Mouse (Mus musculus) adrenal gland, postnatal 36 days (tissue): ENCODE measurements around the gene Fxyd4. TPM values are rescaled to one million over a fixed set of nuclear protein-coding genes. Genes with fewer than 3 reads are reported as not detected.

Experiments used
- DNase-seq, 2 experiments: peaks; one replicate each; pipeline ENCODE4 v3.0.0; 2021; ENCODE audit warnings: mixed read lengths in 1 of 2
- total RNA-seq, 2 experiments: library from RNA; stranded (reverse); gene quantifications; 2 replicates each; pipeline ENCODE4 v1.2.3; 2021

Fxyd4 gene
- total RNA-seq, 2 experiments from 2014 or later: not detected

DNA sequence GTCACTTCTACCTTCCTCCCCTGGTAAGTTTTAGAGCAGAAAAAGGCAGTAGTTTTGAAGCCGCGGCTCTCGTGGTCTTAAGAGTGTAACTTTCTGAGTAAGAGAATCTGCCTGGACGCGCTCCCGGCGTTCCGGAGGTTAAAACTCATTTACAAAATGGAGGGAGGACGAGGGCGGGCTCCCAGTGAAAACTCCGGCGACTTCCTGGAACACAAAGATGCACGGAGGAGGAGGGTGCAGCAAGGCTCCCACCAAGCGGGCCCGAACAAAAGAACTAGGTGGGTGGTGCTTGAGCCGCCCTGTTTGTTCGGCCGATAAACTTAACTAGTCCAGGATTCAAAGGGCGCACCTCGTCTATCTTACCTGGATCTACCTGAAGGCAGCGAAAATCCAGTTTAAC lies 19.9 kb downstream of the Fxyd4 start:
- peak; percentile 66 to 75 for DNase-seq

DNA sequence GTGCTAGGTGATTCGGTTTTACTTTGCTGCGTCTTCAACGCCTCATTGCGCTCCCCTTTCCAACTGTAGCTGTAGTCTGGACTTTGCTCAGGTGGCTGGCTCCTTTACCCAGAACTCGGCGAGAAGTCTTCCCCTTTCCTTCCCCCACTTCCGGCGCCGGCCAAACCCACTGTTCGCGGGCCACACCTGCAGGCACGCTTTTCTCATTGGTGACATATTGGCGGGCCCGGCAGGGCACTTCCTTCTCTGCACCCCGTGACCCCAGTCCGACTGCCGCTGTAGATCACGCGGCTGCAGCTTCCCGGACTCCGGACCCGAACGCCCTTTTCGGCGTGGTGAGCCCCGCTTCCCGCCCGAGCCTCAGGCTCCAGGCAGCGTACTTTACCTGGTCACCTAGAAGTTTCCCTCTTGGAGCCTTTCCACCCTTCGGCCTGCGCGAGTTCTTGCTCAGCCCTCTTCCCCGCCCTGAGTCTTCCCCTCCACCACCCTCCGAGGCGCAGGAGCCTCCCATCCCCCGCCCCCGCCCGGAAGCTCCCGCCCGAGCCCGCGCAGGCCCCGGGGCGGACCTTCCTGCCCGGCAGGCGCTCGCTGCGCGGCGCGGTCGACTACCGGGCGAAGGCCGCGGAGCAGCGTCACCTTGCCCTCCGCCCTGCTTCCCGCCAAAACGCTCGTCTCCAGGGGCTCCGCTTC lies 20.6 kb downstream of the Fxyd4 start:
- DNase-seq: peak; percentile 86 to 91

GRCm38 (mm10) chr6:117916205-117916736 lies 21.2 kb downstream of the Fxyd4 start:
- no peak for DNase-seq

- no peak for DNase-seq
These were observed 23.0 kb downstream of the Fxyd4 start for GRCm38 (mm10) chr6:117914541-117914940.

DNA sequence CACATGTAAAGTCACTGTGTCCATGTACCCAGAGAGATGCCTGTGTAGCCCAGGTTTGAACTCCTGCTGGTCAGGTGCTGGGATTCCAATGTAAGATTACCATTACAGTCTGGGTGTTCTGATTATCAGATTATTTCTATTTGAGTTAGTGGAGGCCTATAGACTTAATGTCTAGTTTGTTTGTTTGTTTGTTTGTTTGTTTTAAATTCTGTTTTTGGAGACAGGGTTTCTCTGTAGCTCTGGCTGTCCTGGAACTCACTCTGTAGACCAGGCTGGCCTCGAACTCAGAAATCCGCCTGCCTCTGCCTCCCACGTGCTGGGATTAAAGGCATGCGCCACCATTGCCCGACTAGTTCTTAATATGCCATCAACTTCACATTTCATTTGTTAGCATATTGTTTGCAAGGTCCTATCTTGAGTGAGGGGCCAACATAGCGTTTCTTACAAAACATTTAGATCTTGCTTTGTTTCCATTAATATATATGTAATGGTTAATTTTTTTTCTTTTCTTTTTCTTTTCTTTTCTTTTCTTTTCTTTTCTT lies 27.3 kb downstream of the Fxyd4 start:
- DNase-seq: no peak

DNA sequence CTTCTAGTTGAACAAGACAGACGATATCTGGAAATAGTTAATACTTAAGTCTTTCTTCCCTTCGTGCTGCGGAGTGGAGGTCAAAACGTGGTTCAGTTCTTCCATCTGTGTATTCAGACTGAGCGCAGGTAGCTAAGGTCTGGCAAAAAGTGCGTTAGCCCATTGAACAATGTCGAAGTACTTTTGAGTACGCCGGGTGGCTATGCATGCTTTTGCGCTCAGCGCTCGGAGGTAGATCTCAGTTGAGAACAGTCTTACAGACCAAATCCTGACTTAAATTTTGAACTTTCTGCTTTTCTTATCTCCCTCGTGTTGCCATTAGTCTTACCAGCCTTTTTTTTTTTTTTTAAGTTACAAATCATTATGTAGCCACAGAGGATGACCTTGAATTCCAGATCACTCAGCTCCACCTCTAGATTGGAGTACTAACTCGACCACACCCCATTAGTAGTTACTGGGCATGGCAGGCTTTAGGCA lies 29.0 kb downstream of the Fxyd4 start:
- DNase-seq: no peak

GRCm38 (mm10) chr6:117907979-117908355 lies 29.5 kb downstream of the Fxyd4 start:
- peak in 1 of 2 experiments; percentile 47 for DNase-seq

- peak; percentile 92 to 95 for DNase-seq
These were observed 30.1 kb downstream of the Fxyd4 start for GRCm38 (mm10) chr6:117907301-117907978.

GRCm38 (mm10) chr6:117906590-117907271 lies 30.8 kb downstream of the Fxyd4 start:
- peak; percentile 98 for DNase-seq

DNA sequence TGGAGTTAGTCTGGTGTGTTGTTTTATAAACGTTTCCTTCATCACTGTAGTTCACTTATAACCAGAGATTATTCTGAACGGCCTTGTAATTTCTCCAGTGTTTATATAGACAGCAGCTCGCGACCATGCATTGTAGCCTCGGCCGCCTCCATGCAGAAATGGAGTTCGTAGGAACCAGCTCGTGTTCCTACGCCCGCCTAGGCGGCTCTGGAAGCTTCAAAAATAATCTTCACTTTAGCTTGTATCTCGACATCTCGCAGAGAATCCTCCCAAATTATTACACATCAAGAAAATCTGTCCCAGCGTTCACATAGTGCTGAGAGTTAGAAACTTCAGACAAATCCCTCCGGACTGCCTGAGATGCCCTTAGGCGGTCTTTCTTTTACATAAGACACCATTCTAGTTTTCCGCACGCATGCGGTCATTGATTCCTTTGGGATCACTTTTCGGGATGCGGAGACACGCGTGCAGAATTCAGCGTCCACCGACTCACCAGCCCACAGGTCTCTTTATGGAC lies 31.4 kb downstream of the Fxyd4 start:
- peak in 1 of 2 experiments; percentile 37 for DNase-seq

- DNase-seq: no peak
These were observed 32.1 kb downstream of the Fxyd4 start for GRCm38 (mm10) chr6:117905260-117905930.

DNA sequence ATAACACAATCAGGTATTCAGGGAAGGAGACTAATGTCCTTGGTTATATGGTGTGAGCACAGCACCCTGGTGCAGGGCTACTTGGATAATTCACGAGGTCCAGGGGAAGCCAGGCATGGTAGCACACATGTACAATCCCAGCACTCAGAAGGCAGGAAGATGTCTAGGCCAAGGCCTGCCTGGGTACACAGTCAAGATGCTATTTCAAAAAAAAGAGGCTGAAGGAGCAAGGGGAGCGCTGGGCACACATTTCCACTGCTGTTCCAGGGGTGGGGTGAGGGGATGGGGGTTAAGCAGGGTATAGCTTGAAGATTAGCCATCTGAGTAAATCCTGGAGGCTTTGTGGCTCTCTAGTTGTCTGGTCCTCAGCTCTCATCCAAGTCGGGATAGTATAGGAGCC lies 33.7 kb downstream of the Fxyd4 start:
- DNase-seq: no peak

- DNase-seq: no peak
These were observed 34.9 kb downstream of the Fxyd4 start for GRCm38 (mm10) chr6:117902556-117902955.

DNA sequence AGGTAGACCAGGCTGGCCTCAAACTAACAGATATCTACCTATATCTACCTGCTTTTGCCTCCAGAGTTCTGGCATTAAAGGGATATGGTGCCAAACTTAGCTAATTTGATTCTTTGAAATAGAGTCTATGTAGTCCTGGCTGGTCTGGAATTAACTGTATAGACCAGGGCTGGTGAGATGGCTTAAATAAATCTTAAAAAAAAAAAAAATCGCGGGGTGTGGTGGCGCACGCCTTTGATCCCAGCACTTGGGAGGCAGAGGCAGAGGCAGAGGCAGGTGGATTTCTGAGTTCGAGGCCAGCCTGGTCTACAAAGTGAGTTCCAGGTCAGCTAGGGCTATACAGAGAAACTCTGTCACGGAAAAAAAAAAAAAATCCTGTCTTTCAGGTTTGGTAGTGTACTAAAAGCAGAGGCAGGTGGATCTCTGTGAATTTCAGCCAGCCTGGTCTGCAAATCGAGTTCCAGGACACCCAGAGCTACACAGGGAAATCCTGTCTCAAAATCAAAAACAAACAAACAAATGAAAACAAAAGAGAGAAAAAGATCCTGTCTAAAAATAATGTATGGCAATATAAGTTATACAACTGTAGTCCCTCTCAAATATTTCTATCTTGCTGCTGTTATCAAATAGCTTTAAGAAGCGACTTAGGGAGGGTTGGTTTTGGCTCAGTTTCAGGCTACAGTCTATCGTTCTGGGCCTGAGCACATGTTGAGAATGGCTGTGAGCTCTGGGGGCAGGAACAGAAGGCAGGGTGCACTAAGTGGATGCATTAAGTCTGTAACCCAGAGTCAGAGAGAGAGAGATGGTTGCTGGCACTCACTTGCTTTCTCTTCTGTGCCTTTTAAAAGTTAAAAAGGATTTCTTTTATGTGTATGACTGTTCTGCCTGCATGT lies 35.7 kb downstream of the Fxyd4 start:
- no peak for DNase-seq

DNA sequence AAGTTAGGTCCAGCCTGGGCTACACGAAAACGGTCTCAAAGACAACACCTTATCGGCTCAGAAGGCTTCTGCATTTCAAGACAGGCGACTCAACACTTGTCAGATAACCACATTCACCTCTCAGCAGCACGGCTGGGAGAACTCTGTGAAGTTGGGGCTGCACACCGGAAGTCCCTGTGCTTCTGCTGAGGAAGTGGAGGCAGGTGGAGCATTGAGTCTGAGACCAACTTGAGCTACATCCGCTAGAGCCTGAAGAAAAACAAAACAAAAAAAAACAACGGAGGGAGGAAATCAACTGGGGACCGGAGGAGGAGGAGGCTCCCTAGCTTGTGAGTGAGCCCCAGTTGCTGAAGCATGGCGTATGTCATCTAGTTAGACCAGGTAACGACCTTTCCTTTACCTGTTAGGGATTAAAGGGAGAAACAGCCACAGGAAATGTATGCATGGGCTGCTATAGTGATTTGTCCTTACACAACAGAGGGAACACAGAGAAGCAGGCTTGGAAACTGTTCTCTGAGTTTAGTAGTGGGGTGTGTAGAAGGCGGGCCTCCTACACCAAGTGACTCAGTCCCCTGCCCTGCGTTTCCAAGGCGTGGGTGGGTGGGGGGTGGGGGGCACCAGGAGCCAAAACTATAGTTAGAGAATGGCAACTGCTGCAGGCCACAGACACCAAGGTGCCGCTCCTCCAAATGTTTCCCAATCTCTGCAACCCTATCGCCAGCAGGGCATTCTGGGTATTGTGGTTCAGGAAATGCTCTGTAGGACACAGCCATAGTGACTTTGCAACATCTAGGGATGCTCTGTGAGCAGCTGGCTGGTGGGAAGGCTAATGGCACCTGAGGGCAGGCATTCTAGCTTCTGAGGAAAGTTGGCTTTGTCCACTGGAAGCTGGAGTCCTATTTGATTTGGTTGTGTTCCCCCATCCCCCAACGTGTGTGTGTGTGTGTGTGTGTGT lies 37.1 kb downstream of the Fxyd4 start, which contains the start of gene Hnrnpf:
Gene Hnrnpf (plus strand): TSS at position 199 of the 955 bp plus-strand sequence.
- no peak for DNase-seq

GRCm38 (mm10) chr6:117897800-117898199 lies 39.7 kb downstream of the Fxyd4 start:
- no peak for DNase-seq

DNA sequence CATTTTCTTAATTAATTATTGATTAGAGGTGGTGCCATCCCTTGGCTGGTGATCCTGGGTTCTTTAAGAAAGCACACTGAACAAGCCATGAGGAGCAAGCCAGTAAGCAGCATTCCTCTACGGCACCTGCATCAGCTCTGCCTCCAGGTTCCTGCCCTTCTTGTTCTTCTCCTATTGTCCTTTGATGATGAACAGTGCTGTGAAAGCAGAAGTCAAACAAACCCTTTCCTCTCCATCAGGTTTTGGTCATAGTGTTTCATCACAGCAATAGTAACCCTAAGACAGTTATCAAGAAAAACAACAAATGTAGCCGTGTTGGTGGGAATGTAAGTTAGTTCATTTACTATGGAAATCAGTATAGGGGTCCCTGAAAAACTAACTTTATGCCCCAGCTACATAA lies 44.1 kb downstream of the Fxyd4 start:
- no peak for DNase-seq

GRCm38 (mm10) chr6:117892386-117892785 lies 45.1 kb downstream of the Fxyd4 start:
- DNase-seq: no peak
